Mouse (Mus musculus) heart, adult 2 months (tissue): Measurements from ENCODE around the gene Efcc1. TPM values are rescaled to one million over a fixed set of nuclear protein-coding genes. Genes with fewer than 3 reads are reported as not detected.

Experiments
- DNase-seq, 2 experiments: peaks; one replicate each; pipeline ENCODE4 v3.0.0; 2021
- H3K27ac ChIP-seq: fragments of 200-600 bp; 2 replicates; pipeline ENCODE4 v1.8.1; 2022
- H3K27me3 ChIP-seq: fragments of 200-500 bp; 2 replicates; pipeline ENCODE4 v1.6.1; 2012; ENCODE audit warnings: mild to moderate bottlenecking, low read length, inconsistent platforms, mixed read lengths; ENCODE audit not compliant: control insufficient read depth, insufficient read depth
- H3K36me3 ChIP-seq: fragments of 200-500 bp; 2 replicates; pipeline ENCODE4 v1.6.1; 2012; ENCODE audit warnings: low read length, inconsistent platforms; ENCODE audit not compliant: control insufficient read depth, insufficient read depth
- H3K4me1 ChIP-seq: fragments of 200-500 bp; 2 replicates; pipeline ENCODE4 v1.6.1; 2011; ENCODE audit warnings: low read length; ENCODE audit not compliant: control insufficient read depth, insufficient read depth
- H3K4me3 ChIP-seq: fragments of 200-600 bp; 2 replicates; pipeline ENCODE4 v1.8.1; 2022
- H3K79me2 ChIP-seq: fragments of 200-500 bp; replicated peaks from 2 replicates; pipeline ENCODE4 v1.6.1; 2012; ENCODE audit warnings: mild to moderate bottlenecking, inconsistent platforms, low read length, moderate library complexity, mixed read lengths; ENCODE audit not compliant: control insufficient read depth, insufficient read depth
- H3K9ac ChIP-seq: fragments of 200-500 bp; 2 replicates; pipeline ENCODE4 v1.6.1; 2012; ENCODE audit warnings: low read depth, mild to moderate bottlenecking, control low read depth, inconsistent platforms, low read length, mixed read lengths
- CTCF ChIP-seq: fragments of 200-600 bp; IDR thresholded peaks from 2 replicates; pipeline ENCODE4 v1.8.1; 2022; ENCODE audit warnings: antibody characterized with exemption, mild to moderate bottlenecking, moderate library complexity
- EP300 ChIP-seq: fragments of 200-500 bp; IDR thresholded peaks from 2 replicates; pipeline ENCODE4 v1.6.1; 2011; ENCODE audit warnings: low read depth, low read length, control low read depth; ENCODE audit not compliant: insufficient read depth
- POLR2A ChIP-seq: fragments of 200-500 bp; IDR thresholded peaks from 2 replicates; pipeline ENCODE4 v1.6.1; 2011; ENCODE audit warnings: mild to moderate bottlenecking, low read depth, low read length, control low read depth; ENCODE audit not compliant: insufficient read depth
- WGBS: fragments of 180-500 bp; shearing (Covaris S2); methylation state at CpG from one replicate; pipeline ENCODE4 v1.1.7; 2018; 5-methylcytosine and 5-hydroxymethylcytosine counted together
- intact Hi-C: fragments of 180-260 bp; cut with DNase I; formaldehyde crosslinking; loops from one replicate; pipeline ENCODE4 v1.15.1; 2025
- polyA plus RNA-seq: library from polyadenylated mRNA; depleted of rRNA; stranded (reverse); fragments of >200 nt; gene quantifications from 2 replicates; pipeline ENCODE4 v1.2.3, GENCODE M21; 2012
- total RNA-seq, 2 experiments: library from RNA; stranded (reverse); gene quantifications; 2 replicates each; pipeline ENCODE4 v1.2.3; 2021

Efcc1 gene
- total and polyA plus RNA-seq, 3 experiments = 0.86 to 1.3 (median 1.2) TPM

DNA sequence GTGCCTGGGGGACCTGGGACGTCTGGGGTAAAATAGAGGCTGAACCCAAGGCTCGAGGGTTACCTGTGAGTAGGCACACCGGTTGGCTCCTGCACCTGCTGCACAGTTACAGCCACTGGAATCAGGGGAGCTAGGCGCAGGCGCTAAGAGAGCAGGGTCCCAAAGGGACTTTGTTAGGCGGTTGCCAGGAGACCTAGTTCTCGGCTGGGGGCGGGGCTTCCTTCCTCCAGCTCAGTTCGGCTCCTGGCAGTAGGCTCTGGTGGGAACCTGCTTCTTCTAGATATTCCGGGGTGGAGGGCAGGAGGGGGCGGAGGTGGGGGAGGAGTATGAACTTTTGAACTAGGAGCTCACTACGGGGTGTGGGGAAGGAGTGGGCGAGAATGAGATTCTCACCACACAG, 8.0 kb upstream of the Efcc1 start:
- no peak overlapping the region for H3K4me3 ChIP-seq
- TF ChIP-seq CTCF (no peak), POLR2A (no peak), EP300 (no peak)
- H3K27me3 ChIP-seq = no peaks in the 10 kb centered on the region
- intact Hi-C loops = no loop called here
- no peak overlapping the region for H3K9ac ChIP-seq
- no peak overlapping the region for H3K27ac ChIP-seq
- 14% methylated on average over 13 of the region's 13 CpGs for WGBS
- H3K36me3 ChIP-seq = no peaks in the 10 kb centered on the region
- H3K79me2 ChIP-seq = no peaks in the 10 kb centered on the region
- no peaks in the 10 kb centered on the region for H3K4me1 ChIP-seq
- peak; percentile 54 to 56 for DNase-seq

DNA sequence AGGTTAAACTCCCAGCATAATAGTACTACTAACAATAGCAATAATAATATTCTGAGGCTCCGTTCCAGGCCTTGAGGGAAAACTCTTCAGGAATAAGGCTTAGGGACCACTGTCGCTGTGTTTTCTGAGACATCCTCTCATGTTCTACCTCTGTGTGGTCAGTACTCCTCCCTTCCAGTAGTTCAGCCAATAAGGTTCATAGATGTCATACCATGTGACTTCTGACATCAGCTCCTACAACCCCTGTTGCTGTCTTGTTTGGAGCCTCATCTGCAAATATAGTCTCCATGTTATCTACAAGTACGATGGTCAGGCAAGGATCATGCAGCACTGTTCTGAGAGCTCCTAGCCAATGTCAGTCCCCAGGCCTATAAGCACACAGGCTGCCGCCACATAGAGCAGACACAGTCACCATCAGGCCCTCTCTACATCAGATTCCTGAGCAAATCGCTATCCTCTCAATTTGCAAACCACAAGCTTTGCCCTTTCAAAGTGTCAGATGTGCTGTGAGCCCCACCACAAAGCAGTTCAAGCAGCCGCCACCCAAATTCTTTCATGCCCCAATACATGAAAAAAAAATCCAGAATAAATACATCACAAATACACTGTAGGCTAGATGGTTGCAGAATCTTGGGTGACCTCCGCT, 5.3 kb upstream of the Efcc1 start:
- no peaks in the 10 kb centered on the region for H3K27me3 ChIP-seq
- no peak overlapping the region for H3K4me3 ChIP-seq
- intact Hi-C loops = no loop called here
- TF ChIP-seq POLR2A = no peak
- H3K9ac ChIP-seq = no peak overlapping the region
- 83% methylated on average over 7 of the region's 7 CpGs for WGBS
- no peaks in the 10 kb centered on the region for H3K36me3 ChIP-seq
- no peaks in the 10 kb centered on the region for H3K4me1 ChIP-seq
- no peaks in the 10 kb centered on the region for H3K79me2 ChIP-seq
- DNase-seq = no peak
- no peak overlapping the region for H3K27ac ChIP-seq

DNA sequence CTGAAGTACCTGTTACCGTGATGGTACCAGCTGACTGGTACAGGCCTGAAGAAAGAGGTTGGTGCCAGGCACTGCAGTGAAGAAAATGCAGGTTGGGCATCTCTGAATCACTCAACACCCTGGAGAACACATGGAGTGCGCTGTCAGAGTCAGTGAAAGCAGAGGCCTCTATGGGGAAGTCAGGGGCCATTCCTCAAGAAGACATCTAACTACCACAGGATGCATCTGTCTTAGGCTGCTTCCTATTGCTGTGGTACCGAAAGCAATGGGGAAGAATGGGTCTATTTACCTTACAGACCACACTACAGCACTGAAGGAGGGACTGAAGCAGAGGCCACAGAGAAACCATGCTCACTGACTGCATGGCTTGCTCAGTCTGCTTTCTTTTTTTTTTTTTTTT, 2.6 kb upstream of the Efcc1 start:
- TF ChIP-seq POLR2A (no peak), CTCF (no peak), EP300 (no peak)
- H3K4me3 ChIP-seq = no peak overlapping the region
- WGBS = 57% methylated on average over 3 of the region's 3 CpGs
- H3K9ac ChIP-seq = no peak overlapping the region
- intact Hi-C loops = no loop called here
- no peaks in the 10 kb centered on the region for H3K79me2 ChIP-seq
- H3K27me3 ChIP-seq = peaks cover 5% of the 10 kb centered on the region
- no peak for DNase-seq
- no peaks in the 10 kb centered on the region for H3K36me3 ChIP-seq
- H3K4me1 ChIP-seq = no peaks in the 10 kb centered on the region
- no peak overlapping the region for H3K27ac ChIP-seq

DNA sequence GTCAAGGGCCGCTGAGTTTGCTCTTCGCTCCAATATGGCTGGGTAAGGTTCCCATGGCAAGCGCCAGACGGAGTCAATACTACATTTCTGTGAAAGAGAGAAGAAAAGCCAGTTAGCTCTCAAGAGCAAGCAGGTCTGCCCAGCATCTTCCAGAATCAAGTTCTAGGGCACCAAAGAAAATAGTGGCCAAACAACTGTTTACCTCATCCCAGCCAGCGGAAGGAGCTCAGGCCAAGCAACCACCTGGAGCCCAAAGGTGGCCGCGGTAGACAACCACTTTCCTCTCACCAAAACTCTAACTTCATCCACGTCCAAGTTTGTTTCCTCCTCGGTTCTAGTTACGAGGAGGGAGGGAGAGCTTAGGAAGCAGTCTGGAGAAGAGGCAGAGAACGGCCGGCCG, 528 bp upstream of the Efcc1 start:
- 26% methylated on average over 13 of the region's 13 CpGs for WGBS
- no peak for DNase-seq
- H3K4me3 ChIP-seq = peak overlapping the region; percentile 56; the same call in 1 of the 2 replicates
- no peaks in the 10 kb centered on the region for H3K79me2 ChIP-seq
- H3K4me1 ChIP-seq = peaks cover 4% of the 10 kb centered on the region
- intact Hi-C loops = no loop called here
- H3K9ac ChIP-seq = no peak overlapping the region
- no peak for TF ChIP-seq POLR2A
- TF ChIP-seq EP300 = no peak
- TF ChIP-seq CTCF = no peak
- H3K36me3 ChIP-seq = no peaks in the 10 kb centered on the region
- peaks cover 5% of the 10 kb centered on the region for H3K27me3 ChIP-seq
- no peak overlapping the region; the same call in 1 of the 2 replicates for H3K27ac ChIP-seq

DNA sequence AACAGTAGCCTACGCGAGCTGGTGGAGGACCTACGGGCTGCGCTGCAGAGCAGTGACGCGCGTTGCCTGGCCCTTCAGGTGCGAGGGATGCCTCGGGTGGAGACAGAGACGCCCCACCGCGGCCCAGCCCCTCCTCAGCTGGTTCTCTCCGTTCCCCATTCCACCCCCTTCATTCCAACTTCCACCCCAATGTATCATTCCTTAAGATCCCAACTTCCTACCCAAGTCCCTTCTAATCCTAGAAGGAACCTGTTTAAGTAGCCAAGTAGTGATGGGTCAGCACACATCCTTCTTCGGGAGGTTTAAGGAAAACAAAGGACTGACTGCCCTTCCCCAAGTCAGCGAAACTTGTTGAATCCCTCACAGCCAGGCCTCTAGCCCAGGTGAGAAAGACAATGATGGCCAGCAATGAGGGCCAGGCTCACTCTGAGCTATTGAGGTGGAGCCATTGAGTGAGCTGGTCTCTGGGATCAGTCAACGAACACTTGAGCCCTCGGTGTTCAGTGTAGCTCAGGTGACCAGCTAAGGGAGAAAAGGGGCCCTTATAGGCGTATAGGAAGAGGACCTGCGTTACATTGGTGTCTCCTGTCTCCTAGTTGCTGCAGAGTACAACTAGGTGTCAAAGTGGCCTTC, 910 bp downstream of the Efcc1 start:
- H3K4me1 ChIP-seq = peaks cover 4% of the 10 kb centered on the region
- H3K27me3 ChIP-seq = peaks cover 5% of the 10 kb centered on the region
- no peaks in the 10 kb centered on the region for H3K36me3 ChIP-seq
- 11% methylated on average over 19 of the region's 19 CpGs for WGBS
- intact Hi-C loops = no loop called here
- H3K9ac ChIP-seq = peak overlapping the region; percentile 57
- no peak for DNase-seq
- peak overlapping the region; percentile 56 for H3K4me3 ChIP-seq
- peak overlapping the region; percentile 45 for H3K27ac ChIP-seq
- TF ChIP-seq CTCF = no peak
- no peak for TF ChIP-seq POLR2A
- no peak for TF ChIP-seq EP300
- no peaks in the 10 kb centered on the region for H3K79me2 ChIP-seq
